Mouse (Mus musculus) lung, postnatal 0 days (tissue): ENCODE measurements around the gene Mrpl17. TPM values are rescaled to one million over a fixed set of nuclear protein-coding genes. Genes with fewer than 3 reads are reported as not detected.
"Not testable (repeated sequence)": the region's sequence is repeated elsewhere in the genome, so short reads cannot be mapped to it uniquely, and the experiment has no call there.

Experiments used
- ATAC-seq: fragments of 200-750 bp; cut with Nextera tagmentation; 2 replicates; pipeline ENCODE4 v1.8.0; 2017; ENCODE audit warnings: moderate library complexity
- DNase-seq: peaks from one replicate; pipeline ENCODE4 v3.0.0-alpha.2; 2016; ENCODE audit warnings: low spot score
- H3K27ac ChIP-seq: fragments of 300-500 bp; sonication (generic); 2 replicates; pipeline ENCODE4 v1.5.1; 2014; ENCODE audit warnings: antibody characterized with exemption, mild to moderate bottlenecking, low read length, mixed read lengths
- H3K27me3 ChIP-seq: fragments of 300-500 bp; sonication (generic); replicated peaks from 2 replicates; pipeline ENCODE4 v1.6.1; 2014; ENCODE audit warnings: low read length, mixed read lengths; ENCODE audit not compliant: insufficient read depth
- H3K36me3 ChIP-seq: fragments of 300-500 bp; sonication (generic); 2 replicates; pipeline ENCODE4 v1.6.1; 2014; ENCODE audit warnings: low read length, mixed read lengths; ENCODE audit not compliant: insufficient read depth
- H3K4me1 ChIP-seq: fragments of 300-500 bp; sonication (generic); 2 replicates; pipeline ENCODE4 v1.6.1; 2014; ENCODE audit warnings: antibody characterized with exemption, low read depth, low read length, mixed read lengths; ENCODE audit not compliant: insufficient read depth
- H3K4me2 ChIP-seq: fragments of 300-500 bp; sonication (generic); replicated peaks from 2 replicates; pipeline ENCODE4 v1.6.1; 2014; ENCODE audit warnings: low read depth, mild to moderate bottlenecking, low read length, moderate library complexity, mixed read lengths
- H3K4me3 ChIP-seq: fragments of 300-500 bp; sonication (generic); 2 replicates; pipeline ENCODE4 v1.5.1; 2014; ENCODE audit warnings: low read depth, low read length
- H3K9ac ChIP-seq: fragments of 300-500 bp; sonication (generic); replicated peaks from 2 replicates; pipeline ENCODE4 v1.6.1; 2014; ENCODE audit warnings: low read depth, mild to moderate bottlenecking
- H3K9me3 ChIP-seq: fragments of 300-500 bp; sonication (generic); 2 replicates; pipeline ENCODE4 v1.6.1; 2016; ENCODE audit warnings: low read length, mixed read lengths
- CTCF ChIP-seq: IDR thresholded peaks from 2 replicates; pipeline ENCODE4 v1.5.1; 2016; ENCODE audit warnings: antibody characterized with exemption, mild to moderate bottlenecking
- EP300 ChIP-seq: IDR thresholded peaks from 2 replicates; pipeline ENCODE4 v1.6.1; 2016; ENCODE audit warnings: antibody characterized with exemption, mild to moderate bottlenecking, control low read depth
- WGBS: fragments of 180-500 bp; shearing (Covaris S2); extraction: QIAGEN DNeasy Blood & Tissue Kit; methylation state at CpG from one replicate; pipeline ENCODE4 v1.1.7; 2014; 5-methylcytosine and 5-hydroxymethylcytosine counted together
- polyA plus RNA-seq: library from polyadenylated mRNA; unstranded; fragments of >200 nt; fragmentation: Nextera tagmentation; extraction: Ambion mirVana; gene quantifications from 2 replicates; pipeline ENCODE4 v1.2.1, GENCODE M21; 2015

Gene Mrpl17
- 257 and 270 TPM in 2 replicates for polyA plus RNA-seq

DNA sequence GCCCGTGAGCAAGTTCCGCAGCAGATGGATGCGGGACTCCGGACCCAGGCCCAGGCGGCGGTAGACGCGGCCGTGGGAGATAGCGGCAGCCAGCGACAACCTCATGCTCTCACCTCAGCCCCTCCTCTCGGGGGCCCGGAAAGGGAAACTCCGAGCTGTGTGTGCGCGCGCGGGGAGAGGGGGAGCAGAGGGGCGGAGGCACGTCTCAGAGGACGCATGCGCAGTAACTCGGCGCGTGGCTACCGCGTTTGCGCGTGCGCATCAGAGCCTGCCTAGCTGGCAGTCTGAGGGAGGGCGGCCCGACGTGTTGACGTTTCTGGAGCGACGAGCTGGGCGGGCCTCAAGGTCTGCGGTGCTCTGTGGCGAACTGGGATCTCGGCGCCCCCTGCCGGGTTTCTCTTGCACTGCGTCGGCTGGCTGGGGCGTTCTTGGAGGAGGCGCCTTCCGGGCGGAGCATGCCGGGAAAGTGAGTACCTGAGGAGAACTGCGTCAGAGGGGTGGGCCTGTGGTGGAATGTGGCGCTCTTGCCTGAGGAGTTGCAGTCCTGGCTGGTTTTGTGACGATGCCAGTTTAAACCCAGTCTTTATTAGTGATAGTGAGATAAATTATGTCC lies at the start of gene Mrpl17:
TSS of gene Mrpl17 (minus strand) at position 223 of the 613 bp plus-strand sequence.
- peak; percentile 98 for ATAC-seq
- TF ChIP-seq EP300 (no peak), CTCF (peak; percentile 96)
- DNase-seq: peak; percentile 99
- Histone ChIP-seq H3K4me2 (peak within 1 kb of the TSS; percentile 91), H3K27me3 (no peaks in the 10 kb centered on the region), H3K9me3 (no peaks in the 10 kb centered on the region), H3K4me1 (no peaks in the 10 kb centered on the region; the same call in 1 of the 2 replicates), H3K9ac (peak within 1 kb of the TSS; percentile 92), H3K36me3 (no peaks in the 10 kb centered on the region), H3K27ac (peak within 1 kb of the TSS; percentile 85), H3K4me3 (peak within 1 kb of the TSS; percentile 81)
- WGBS: 1% methylated on average over 51 of the region's 52 CpGs

- H3K4me1 ChIP-seq, H3K36me3 ChIP-seq, H3K27ac ChIP-seq, H3K9ac ChIP-seq, H3K4me2 ChIP-seq, ATAC-seq, DNase-seq, H3K4me3 ChIP-seq, H3K27me3 ChIP-seq, H3K9me3 ChIP-seq: not testable (repeated sequence)
- WGBS: no CpG with 5 or more reads among the region's 2 CpGs
These were observed 45.0 kb upstream of the Mrpl17 start for GRCm38 (mm10) chr7:105855718-105856560.

- Histone ChIP-seq H3K4me1 (no peaks in the 10 kb centered on the region), H3K9ac (no peak overlapping the region), H3K9me3 (no peaks in the 10 kb centered on the region), H3K36me3 (no peaks in the 10 kb centered on the region), H3K4me2 (no peak overlapping the region), H3K4me3 (no peak overlapping the region), H3K27me3 (no peaks in the 10 kb centered on the region), H3K27ac (no peak overlapping the region)
- ATAC-seq: no peak
- no peak for DNase-seq
- 72% methylated on average over 7 of the region's 7 CpGs for WGBS
- no peak for TF ChIP-seq CTCF
- no peak for TF ChIP-seq EP300
These were observed 13.4 kb upstream of the Mrpl17 start for GRCm38 (mm10) chr7:105824281-105824680.

GRCm38 (mm10) chr7:105818483-105818882 lies 7.6 kb upstream of the Mrpl17 start:
- no peaks in the 10 kb centered on the region for H3K9me3 ChIP-seq
- H3K4me3 ChIP-seq: no peak overlapping the region
- H3K9ac ChIP-seq: no peak overlapping the region
- no peak for TF ChIP-seq EP300
- peak; percentile 74 for TF ChIP-seq CTCF
- H3K4me2 ChIP-seq: no peak overlapping the region
- no peaks in the 10 kb centered on the region for H3K36me3 ChIP-seq
- ATAC-seq (no peak), DNase-seq (peak; percentile 70)
- no peak overlapping the region for H3K27ac ChIP-seq
- 0% methylated on average over 1 of the region's 1 CpGs for WGBS
- no peaks in the 10 kb centered on the region for H3K27me3 ChIP-seq
- no peaks in the 10 kb centered on the region for H3K4me1 ChIP-seq

DNA sequence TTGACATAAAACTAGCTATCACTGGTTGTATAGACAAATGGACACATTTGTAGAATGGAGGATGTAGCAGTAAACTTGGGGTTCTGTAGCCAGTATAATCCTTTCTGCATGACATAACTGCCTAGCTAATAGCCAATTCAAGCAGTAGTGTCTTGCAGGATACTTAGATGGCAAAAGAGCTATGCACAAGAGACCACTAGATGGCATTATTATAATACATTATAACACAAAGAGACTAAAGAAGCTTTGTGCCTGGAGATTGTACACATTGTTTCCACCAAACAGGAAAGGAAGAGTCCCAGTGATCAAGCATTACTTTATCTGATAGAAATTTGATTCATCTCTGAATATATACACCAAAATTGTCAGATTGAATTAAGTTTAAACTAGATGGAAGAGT lies 5.8 kb upstream of the Mrpl17 start:
- Histone ChIP-seq H3K27me3 (no peaks in the 10 kb centered on the region), H3K4me1 (no peaks in the 10 kb centered on the region), H3K9me3 (no peaks in the 10 kb centered on the region), H3K4me2 (no peak overlapping the region), H3K4me3 (no peak overlapping the region), H3K36me3 (no peaks in the 10 kb centered on the region), H3K9ac (no peak overlapping the region), H3K27ac (no peak overlapping the region)
- DNase-seq (peak; percentile 58), ATAC-seq (no peak)
- peak; percentile 59 for TF ChIP-seq CTCF
- no peak for TF ChIP-seq EP300

DNA sequence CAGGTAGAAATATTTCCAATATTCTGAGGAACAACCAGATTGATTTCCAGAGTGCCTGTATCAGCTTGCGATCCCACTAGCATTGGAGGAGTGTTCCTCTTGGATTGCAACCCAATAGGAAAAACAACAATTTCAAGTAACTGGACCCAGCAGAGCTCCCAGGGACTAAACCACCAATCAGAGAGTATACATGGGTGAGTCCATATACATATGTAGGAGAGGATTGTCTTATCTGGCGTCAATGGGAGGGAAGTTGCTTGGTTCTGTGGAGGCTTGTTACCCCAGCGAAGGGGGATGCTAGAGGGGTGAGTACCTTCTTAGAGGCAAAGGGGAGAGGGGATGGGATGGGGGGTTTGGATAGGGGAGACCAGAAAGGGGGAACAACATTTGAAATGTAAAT lies 2.4 kb upstream of the Mrpl17 start:
- Histone ChIP-seq H3K4me2 (no peak overlapping the region), H3K4me1 (no peaks in the 10 kb centered on the region; the same call in 1 of the 2 replicates), H3K9ac (no peak overlapping the region), H3K9me3 (no peaks in the 10 kb centered on the region), H3K27ac (no peak overlapping the region), H3K27me3 (no peaks in the 10 kb centered on the region), H3K4me3 (no peak overlapping the region), H3K36me3 (no peaks in the 10 kb centered on the region)
- WGBS: 86% methylated on average over 3 of the region's 3 CpGs
- ATAC-seq (no peak), DNase-seq (no peak)
- no peak for TF ChIP-seq EP300
- TF ChIP-seq CTCF: no peak
